Comparison of ENCODE assay signal across 8 mouse cellular contexts in genomic region chr7:28545048-28545890, GRCm38 (mm10). TPM values are rescaled to one million over a fixed set of nuclear protein-coding genes. Genes with fewer than 3 reads are reported as not detected.
DNase-seq lines count a peak whose midpoint lies in the region; ATAC-seq and TF ChIP-seq lines count a peak whose summit lies in the region.

No protein-coding gene starts in this region.

- 29% methylated on average over 14 of the region's 14 CpGs for WGBS in lung, embryonic 14.5 days
- 28% methylated on average over 14 of the region's 14 CpGs for WGBS in kidney, embryonic 14.5 days
- 22% methylated on average over 14 of the region's 14 CpGs for WGBS in heart, embryonic 11.5 days (ENCODE audit: insufficient replicate concordance)

- H3K9ac ChIP-seq in lung, embryonic 14.5 days = no peak overlapping the region
- no peak overlapping the region for H3K9ac ChIP-seq in kidney, embryonic 14.5 days (ENCODE audit: low read depth, low read length)
- no peak overlapping the region for H3K9ac ChIP-seq in heart, embryonic 11.5 days (ENCODE audit: low read depth, low read length)

- no peak for TF ChIP-seq CTCF in lung, embryonic 14.5 days (IDR thresholded peaks at IDR 0.05; ENCODE audit: low read depth)

- no peak for ATAC-seq in lung, embryonic 14.5 days (ENCODE audit: insufficient read depth)
- peak; percentile 49 for ATAC-seq in kidney, embryonic 14.5 days (ENCODE audit: low FRiP score, low TSS enrichment)
- no peak for ATAC-seq in heart, embryonic 11.5 days (replicated peaks; ENCODE audit: insufficient number of reproducible peaks, low FRiP score, low TSS enrichment)

- H3K36me3 ChIP-seq in lung, embryonic 14.5 days (ENCODE audit: insufficient read depth) = no peaks in the 10 kb centered on the region
- no peaks in the 10 kb centered on the region for H3K36me3 ChIP-seq in kidney, embryonic 14.5 days (ENCODE audit: control insufficient read depth, insufficient read depth, low read length)
- H3K36me3 ChIP-seq in heart, embryonic 11.5 days (ENCODE audit: control insufficient read depth, insufficient read depth, low read length) = no peaks in the 10 kb centered on the region

- H3K4me3 ChIP-seq in lung, embryonic 14.5 days (ENCODE audit: low read depth, low read length) = no peak overlapping the region
- H3K4me3 ChIP-seq in kidney, embryonic 14.5 days (ENCODE audit: low read length) = no peak overlapping the region
- no peak overlapping the region for H3K4me3 ChIP-seq in heart, embryonic 11.5 days (ENCODE audit: low read depth, low read length)

- H3K4me2 ChIP-seq in lung, embryonic 14.5 days = 0 out of 2 replicates have a peak overlapping the region, but pooled peaks have one; percentile 12
- no peak overlapping the region for H3K4me2 ChIP-seq in kidney, embryonic 14.5 days (replicated peaks; ENCODE audit: low read depth, low read length)
- no peak overlapping the region for H3K4me2 ChIP-seq in heart, embryonic 11.5 days

- H3K9me3 ChIP-seq in lung, embryonic 14.5 days (ENCODE audit: low read depth, low read length) = no peaks in the 10 kb centered on the region
- no peaks in the 10 kb centered on the region for H3K9me3 ChIP-seq in kidney, embryonic 14.5 days (ENCODE audit: control insufficient read depth, low read length)
- no peaks in the 10 kb centered on the region for H3K9me3 ChIP-seq in heart, embryonic 11.5 days (replicated peaks; ENCODE audit: control insufficient read depth, low read length)

- H3K4me1 ChIP-seq in lung, embryonic 14.5 days (ENCODE audit: insufficient read depth) = no peaks in the 10 kb centered on the region
- H3K4me1 ChIP-seq in kidney, embryonic 14.5 days (ENCODE audit: control insufficient read depth, insufficient read depth, low read length) = peaks cover 16% of the 10 kb centered on the region
- H3K4me1 ChIP-seq in heart, embryonic 11.5 days (ENCODE audit: control insufficient read depth, insufficient read depth, low read length) = peaks cover 9% of the 10 kb centered on the region; the same call in 1 of the 2 replicates

- H3K27me3 ChIP-seq in lung, embryonic 14.5 days (ENCODE audit: insufficient read depth, low read length) = peaks cover 37% of the 10 kb centered on the region
- H3K27me3 ChIP-seq in kidney, embryonic 14.5 days (ENCODE audit: control insufficient read depth, insufficient read depth, low read length) = peaks cover 32% of the 10 kb centered on the region
- peaks cover 46% of the 10 kb centered on the region for H3K27me3 ChIP-seq in heart, embryonic 11.5 days (ENCODE audit: control insufficient read depth, insufficient read depth, low read length)

- peak; percentile 27 for DNase-seq in lung, embryonic 14.5 days
- no peak for DNase-seq in lung, postnatal 14 days
- peak; percentile 64 for DNase-seq in embryo, embryonic 10.5 days (ENCODE audit: low spot score)
- DNase-seq in retina, postnatal 1 day = peak; percentile 56
- DNase-seq in ovary, adult 18-20 months (ENCODE audit: low spot score) = no peak
- no peak for DNase-seq in frontal cortex, postnatal 10 days (ENCODE audit: low spot score in 2 of 2)

- no peak overlapping the region for H3K27ac ChIP-seq in lung, embryonic 14.5 days (ENCODE audit: low read depth)
- no peak overlapping the region for H3K27ac ChIP-seq in kidney, embryonic 14.5 days (ENCODE audit: low read depth, low read length)
- H3K27ac ChIP-seq in heart, embryonic 11.5 days (ENCODE audit: low read depth, low read length) = no peak overlapping the region

RNA-seq across cellular contexts. Expression of gene Nccrp1, which starts 1.8 kb away (rescaled TPM):
- polyA plus RNA-seq in lung, embryonic 14.5 days (2014; fragmentation: Nextera tagmentation; extraction: Ambion mirVana) = not detected in 2 replicates
- polyA plus RNA-seq in kidney, embryonic 14.5 days (2014; fragmentation: Nextera tagmentation; extraction: Ambion mirVana) = not detected in 2 replicates
- polyA plus RNA-seq in heart, embryonic 11.5 days (2014; fragmentation: Nextera tagmentation; extraction: Ambion mirVana) = not detected in 2 replicates

RNA-seq across cellular contexts. Expression of gene Sycn, which starts 4.6 kb away (rescaled TPM):
- polyA plus RNA-seq in lung, embryonic 14.5 days (2014; fragmentation: Nextera tagmentation; extraction: Ambion mirVana) = not detected in 2 replicates
- not detected in 2 replicates for polyA plus RNA-seq in kidney, embryonic 14.5 days (2014; fragmentation: Nextera tagmentation; extraction: Ambion mirVana)
- polyA plus RNA-seq in heart, embryonic 11.5 days (2014; fragmentation: Nextera tagmentation; extraction: Ambion mirVana) = not detected in 2 replicates

RNA-seq across cellular contexts. Expression of gene Ifnl3, which starts 22.6 kb away (rescaled TPM):
- not detected in 2 replicates for polyA plus RNA-seq in lung, embryonic 14.5 days (2014; fragmentation: Nextera tagmentation; extraction: Ambion mirVana)
- not detected in 2 replicates for polyA plus RNA-seq in kidney, embryonic 14.5 days (2014; fragmentation: Nextera tagmentation; extraction: Ambion mirVana)
- polyA plus RNA-seq in heart, embryonic 11.5 days (2014; fragmentation: Nextera tagmentation; extraction: Ambion mirVana) = not detected in 2 replicates

RNA-seq across cellular contexts. Expression of gene Ifnl2, which starts 35.0 kb away (rescaled TPM):
- polyA plus RNA-seq in lung, embryonic 14.5 days (2014; fragmentation: Nextera tagmentation; extraction: Ambion mirVana) = not detected in 2 replicates
- polyA plus RNA-seq in kidney, embryonic 14.5 days (2014; fragmentation: Nextera tagmentation; extraction: Ambion mirVana) = not detected in 2 replicates
- polyA plus RNA-seq in heart, embryonic 11.5 days (2014; fragmentation: Nextera tagmentation; extraction: Ambion mirVana) = not detected in 2 replicates

RNA-seq across cellular contexts. Expression of gene Samd4b, which starts 52.7 kb away (rescaled TPM):
- polyA plus RNA-seq in lung, embryonic 14.5 days (2014; fragmentation: Nextera tagmentation; extraction: Ambion mirVana) = 27.9 and 34.0 TPM in 2 replicates
- polyA plus RNA-seq in kidney, embryonic 14.5 days (2014; fragmentation: Nextera tagmentation; extraction: Ambion mirVana) = 33.3 and 34.9 TPM in 2 replicates
- polyA plus RNA-seq in heart, embryonic 11.5 days (2014; fragmentation: Nextera tagmentation; extraction: Ambion mirVana) = 22.2 and 22.8 TPM in 2 replicates

Comparison
In these comparisons a context has a peak if more than half of its experiments do, and no peak if none do; other contexts are left out.
1. DNase-seq: peak in lung, embryonic 14.5 days (single experiment), embryo, embryonic 10.5 days (single experiment) and retina, postnatal 1 day (single experiment); none in lung, postnatal 14 days (single experiment), ovary, adult 18-20 months (single experiment) and frontal cortex, postnatal 10 days (0 of 2).